Mouse (Mus musculus): ENCODE data around the gene Nipal1. TPM values are rescaled to one million over a fixed set of nuclear protein-coding genes. Genes with fewer than 3 reads are reported as not detected.

The Nipal1 gene
- polyA plus RNA-seq, 1 experiment from 2014 or later: 37.7 TPM

GRCm38 (mm10) chr5:72661051-72661781 lies 13.6 kb downstream of the Nipal1 start:
- ATAC-seq: no peak
- 76% methylated on average over 6 of the region's 6 CpGs for WGBS
- H3K9me3 ChIP-seq (ENCODE audit: control insufficient read depth, low read length): no peaks in the 10 kb centered on the region
- no peak overlapping the region for H3K4me3 ChIP-seq (ENCODE audit: low read length)
- H3K36me3 ChIP-seq (ENCODE audit: control insufficient read depth, insufficient read depth, low read length): no peaks in the 10 kb centered on the region
- peaks cover 7% of the 10 kb centered on the region; the same call in 1 of the 2 replicates for H3K4me1 ChIP-seq (ENCODE audit: control insufficient read depth, insufficient read depth, low read length)
- H3K9ac ChIP-seq (ENCODE audit: low read depth, low read length): no peak overlapping the region
- no peaks in the 10 kb centered on the region for H3K27me3 ChIP-seq (replicated peaks; ENCODE audit: control insufficient read depth, insufficient read depth, low read length)
- no peak overlapping the region for H3K4me2 ChIP-seq (ENCODE audit: low read depth, low read length)
- H3K27ac ChIP-seq (ENCODE audit: low read length): no peak overlapping the region

GRCm38 (mm10) chr5:72664126-72664525 lies 16.5 kb downstream of the Nipal1 start:
- Histone ChIP-seq H3K9ac (ENCODE audit: low read depth, low read length) (no peak overlapping the region), H3K36me3 (ENCODE audit: control insufficient read depth, insufficient read depth, low read length) (no peaks in the 10 kb centered on the region), H3K9me3 (ENCODE audit: control insufficient read depth, low read length) (no peaks in the 10 kb centered on the region), H3K27ac (ENCODE audit: low read length) (no peak overlapping the region), H3K27me3 (replicated peaks; ENCODE audit: control insufficient read depth, insufficient read depth, low read length) (no peaks in the 10 kb centered on the region), H3K4me3 (ENCODE audit: low read length) (no peak overlapping the region), H3K4me1 (ENCODE audit: control insufficient read depth, insufficient read depth, low read length) (peaks cover 7% of the 10 kb centered on the region; the same call in 1 of the 2 replicates), H3K4me2 (ENCODE audit: low read depth, low read length) (no peak overlapping the region)
- whole genome bisulfite sequencing: 72% methylated on average over 5 of the region's 5 CpGs
- no peak for ATAC-seq

GRCm38 (mm10) chr5:72664854-72665253 lies 17.3 kb downstream of the Nipal1 start:
- Histone ChIP-seq H3K9ac (ENCODE audit: low read depth, low read length) (no peak overlapping the region), H3K9me3 (ENCODE audit: control insufficient read depth, low read length) (no peaks in the 10 kb centered on the region), H3K4me2 (ENCODE audit: low read depth, low read length) (no peak overlapping the region), H3K4me3 (ENCODE audit: low read length) (no peak overlapping the region), H3K27ac (ENCODE audit: low read length) (no peak overlapping the region), H3K36me3 (ENCODE audit: control insufficient read depth, insufficient read depth, low read length) (no peaks in the 10 kb centered on the region), H3K4me1 (ENCODE audit: control insufficient read depth, insufficient read depth, low read length) (peaks cover 7% of the 10 kb centered on the region; the same call in 1 of the 2 replicates), H3K27me3 (replicated peaks; ENCODE audit: control insufficient read depth, insufficient read depth, low read length) (no peaks in the 10 kb centered on the region)
- 47% methylated on average over 3 of the region's 3 CpGs for WGBS
- peak; percentile 51; the same call in 1 of the 2 replicates for ATAC-seq

- H3K4me3 ChIP-seq (ENCODE audit: low read length): no peak overlapping the region
- H3K4me2 ChIP-seq (ENCODE audit: low read depth, low read length): no peak overlapping the region
- peaks cover 7% of the 10 kb centered on the region; the same call in 1 of the 2 replicates for H3K4me1 ChIP-seq (ENCODE audit: control insufficient read depth, insufficient read depth, low read length)
- 35% methylated on average over 5 of the region's 5 CpGs for WGBS
- ATAC-seq: no peak
- H3K27ac ChIP-seq (ENCODE audit: low read length): no peak overlapping the region
- H3K9ac ChIP-seq (ENCODE audit: low read depth, low read length): no peak overlapping the region
- H3K9me3 ChIP-seq (ENCODE audit: control insufficient read depth, low read length): no peaks in the 10 kb centered on the region
- no peaks in the 10 kb centered on the region for H3K27me3 ChIP-seq (replicated peaks; ENCODE audit: control insufficient read depth, insufficient read depth, low read length)
- H3K36me3 ChIP-seq (ENCODE audit: control insufficient read depth, insufficient read depth, low read length): no peaks in the 10 kb centered on the region
These were observed 17.7 kb downstream of the Nipal1 start for GRCm38 (mm10) chr5:72665281-72665680.

GRCm38 (mm10) chr5:72666428-72666827 lies 18.8 kb downstream of the Nipal1 start:
- H3K9ac ChIP-seq (ENCODE audit: low read depth, low read length): no peak overlapping the region
- H3K4me3 ChIP-seq (ENCODE audit: low read length): no peak overlapping the region
- H3K4me2 ChIP-seq (ENCODE audit: low read depth, low read length): no peak overlapping the region
- no peaks in the 10 kb centered on the region for H3K4me1 ChIP-seq (ENCODE audit: control insufficient read depth, insufficient read depth, low read length)
- no peaks in the 10 kb centered on the region for H3K27me3 ChIP-seq (replicated peaks; ENCODE audit: control insufficient read depth, insufficient read depth, low read length)
- no peak overlapping the region for H3K27ac ChIP-seq (ENCODE audit: low read length)
- no peaks in the 10 kb centered on the region for H3K9me3 ChIP-seq (ENCODE audit: control insufficient read depth, low read length)
- H3K36me3 ChIP-seq (ENCODE audit: control insufficient read depth, insufficient read depth, low read length): no peaks in the 10 kb centered on the region
- ATAC-seq: no peak
- 76% methylated on average over 7 of the region's 7 CpGs for WGBS

GRCm38 (mm10) chr5:72668351-72668750 lies 20.8 kb downstream of the Nipal1 start:
- H3K9ac ChIP-seq (ENCODE audit: low read depth, low read length): no peak overlapping the region
- ATAC-seq: no peak
- H3K36me3 ChIP-seq (ENCODE audit: control insufficient read depth, insufficient read depth, low read length): no peaks in the 10 kb centered on the region
- H3K4me1 ChIP-seq (ENCODE audit: control insufficient read depth, insufficient read depth, low read length): no peaks in the 10 kb centered on the region
- 79% methylated on average over 9 of the region's 9 CpGs for WGBS
- no peaks in the 10 kb centered on the region for H3K9me3 ChIP-seq (ENCODE audit: control insufficient read depth, low read length)
- no peaks in the 10 kb centered on the region for H3K27me3 ChIP-seq (replicated peaks; ENCODE audit: control insufficient read depth, insufficient read depth, low read length)
- H3K4me2 ChIP-seq (ENCODE audit: low read depth, low read length): no peak overlapping the region
- H3K27ac ChIP-seq (ENCODE audit: low read length): no peak overlapping the region
- no peak overlapping the region for H3K4me3 ChIP-seq (ENCODE audit: low read length)

- Histone ChIP-seq H3K9ac (ENCODE audit: low read depth, low read length) (no peak overlapping the region), H3K4me3 (ENCODE audit: low read length) (no peak overlapping the region), H3K4me2 (ENCODE audit: low read depth, low read length) (no peak overlapping the region), H3K27me3 (replicated peaks; ENCODE audit: control insufficient read depth, insufficient read depth, low read length) (no peaks in the 10 kb centered on the region), H3K9me3 (ENCODE audit: control insufficient read depth, low read length) (no peaks in the 10 kb centered on the region), H3K27ac (ENCODE audit: low read length) (no peak overlapping the region), H3K4me1 (ENCODE audit: control insufficient read depth, insufficient read depth, low read length) (no peaks in the 10 kb centered on the region), H3K36me3 (ENCODE audit: control insufficient read depth, insufficient read depth, low read length) (no peaks in the 10 kb centered on the region)
- 64% methylated on average over 8 of the region's 8 CpGs for WGBS
- no peak for ATAC-seq
These were observed 23.6 kb downstream of the Nipal1 start for GRCm38 (mm10) chr5:72671017-72671699.

GRCm38 (mm10) chr5:72674994-72675542 lies 27.5 kb downstream of the Nipal1 start:
- peak; percentile 73 for ATAC-seq
- 65% methylated on average over 9 of the region's 9 CpGs for WGBS
- no peak overlapping the region; the same call in 1 of the 2 replicates for H3K27ac ChIP-seq (ENCODE audit: low read length)

GRCm38 (mm10) chr5:72681451-72681850 lies 33.9 kb downstream of the Nipal1 start:
- H3K4me3 ChIP-seq (ENCODE audit: low read length): no peak overlapping the region
- 66% methylated on average over 6 of the region's 6 CpGs for WGBS
- peak; percentile 85 for ATAC-seq

More at GRCm38 (mm10) chr5:72674994-72675542, 27.5 kb downstream of the Nipal1 start:
- H3K4me1 ChIP-seq (ENCODE audit: control insufficient read depth, insufficient read depth, low read length): no peaks in the 10 kb centered on the region
- H3K4me3 ChIP-seq (ENCODE audit: low read length): no peak overlapping the region
- no peaks in the 10 kb centered on the region for H3K36me3 ChIP-seq (ENCODE audit: control insufficient read depth, insufficient read depth, low read length)
- H3K4me2 ChIP-seq (ENCODE audit: low read depth, low read length): no peak overlapping the region
- no peaks in the 10 kb centered on the region for H3K9me3 ChIP-seq (ENCODE audit: control insufficient read depth, low read length)
- H3K27me3 ChIP-seq (replicated peaks; ENCODE audit: control insufficient read depth, insufficient read depth, low read length): no peaks in the 10 kb centered on the region
- no peak overlapping the region for H3K9ac ChIP-seq (ENCODE audit: low read depth, low read length)

More at GRCm38 (mm10) chr5:72681451-72681850, 33.9 kb downstream of the Nipal1 start:
- 0 out of 2 replicates have a peak overlapping the region, but pooled peaks have one; percentile 28 for H3K27ac ChIP-seq (ENCODE audit: low read length)
- no peaks in the 10 kb centered on the region for H3K27me3 ChIP-seq (replicated peaks; ENCODE audit: control insufficient read depth, insufficient read depth, low read length)
- H3K4me1 ChIP-seq (ENCODE audit: control insufficient read depth, insufficient read depth, low read length): 0 out of 2 replicates have a peak, but pooled peaks cover 3% of the 10 kb centered on the region
- no peak overlapping the region for H3K4me2 ChIP-seq (ENCODE audit: low read depth, low read length)
- peaks cover 3% of the 10 kb centered on the region; the same call in 1 of the 2 replicates for H3K9me3 ChIP-seq (ENCODE audit: control insufficient read depth, low read length)
- H3K36me3 ChIP-seq (ENCODE audit: control insufficient read depth, insufficient read depth, low read length): no peaks in the 10 kb centered on the region
- H3K9ac ChIP-seq (ENCODE audit: low read depth, low read length): no peak overlapping the region
